ENCODE assay signal across 26 mouse cellular contexts in the genomic region with DNA sequence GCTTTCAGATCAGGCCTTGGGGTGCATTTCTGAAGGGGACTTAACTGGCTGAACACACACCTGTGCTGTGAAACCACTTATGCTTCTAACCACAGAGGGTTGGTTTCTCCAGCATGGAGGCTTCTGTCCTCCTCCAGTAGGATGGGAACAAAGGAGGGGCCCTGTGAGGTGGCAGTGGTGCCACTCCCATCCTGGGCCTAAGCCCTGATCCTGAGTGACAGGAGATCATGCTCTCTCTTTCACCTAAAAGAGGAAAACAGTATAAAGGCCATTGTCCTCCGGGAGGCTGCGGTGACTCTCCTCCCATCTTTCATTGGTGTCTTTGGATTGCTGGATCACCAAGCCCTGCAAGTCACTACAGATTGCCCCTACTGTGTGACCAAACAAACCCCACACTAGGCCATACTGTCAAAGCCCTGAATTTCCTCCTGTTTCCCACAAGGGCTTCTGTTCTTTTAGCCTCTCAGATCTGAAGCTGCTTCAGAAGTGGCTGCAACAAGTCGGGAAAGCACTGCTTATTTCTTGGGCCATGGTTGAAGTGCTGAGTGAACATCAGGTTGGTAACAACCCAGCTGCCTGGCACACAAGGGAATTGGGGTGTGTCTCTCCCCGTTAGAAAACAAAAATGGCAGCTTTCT.
DNase-seq lines count a peak whose midpoint lies in the region; ATAC-seq lines count a peak whose summit lies in the region.
"Had no signal": no experiment of that assay in that cellular context is flagged by ENCODE, and none has a peak within 500 bp of the region (broad histone marks: within the 10 kb centered on the region; RNA-seq: fewer than 3 reads in every experiment).

No protein-coding gene starts in this region.

- no peak overlapping the region for H3K9ac ChIP-seq in forebrain, embryonic 15.5 days (replicated peaks)
- H3K9ac ChIP-seq in hindbrain, embryonic 11.5 days (ENCODE audit: low read depth, low read length), result no peak overlapping the region
- H3K9ac ChIP-seq: embryonic facial prominence, embryonic 15.5 days; forebrain, embryonic 12.5 days; hindbrain, embryonic 14.5 days had no signal

- peaks cover 29% of the 10 kb centered on the region for H3K4me1 ChIP-seq in forebrain, embryonic 10.5 days
- peaks cover 10% of the 10 kb centered on the region for H3K4me1 ChIP-seq in forebrain, embryonic 15.5 days
- H3K4me1 ChIP-seq in hindbrain, embryonic 10.5 days (replicated peaks), result peaks cover 22% of the 10 kb centered on the region
- no peaks in the 10 kb centered on the region for H3K4me1 ChIP-seq in hindbrain, embryonic 11.5 days (replicated peaks; ENCODE audit: control insufficient read depth, insufficient read depth, low read length)

- WGBS in forebrain, embryonic 10.5 days, result 36% methylated on average over 4 of the region's 4 CpGs
- 20% methylated on average over 4 of the region's 4 CpGs for WGBS in forebrain, embryonic 15.5 days
- 41% methylated on average over 4 of the region's 4 CpGs for WGBS in hindbrain, embryonic 10.5 days
- WGBS in hindbrain, embryonic 11.5 days, result 46% methylated on average over 4 of the region's 4 CpGs

- H3K27me3 ChIP-seq in forebrain, embryonic 10.5 days (ENCODE audit: poor library complexity, severe bottlenecking), result peaks cover 16% of the 10 kb centered on the region; the same call in 1 of the 2 replicates
- no peaks in the 10 kb centered on the region for H3K27me3 ChIP-seq in forebrain, embryonic 15.5 days
- peaks cover 3% of the 10 kb centered on the region for H3K27me3 ChIP-seq in hindbrain, embryonic 10.5 days (ENCODE audit: insufficient read depth, poor library complexity, severe bottlenecking)
- H3K27me3 ChIP-seq in hindbrain, embryonic 11.5 days (ENCODE audit: control insufficient read depth, insufficient read depth, low read length), result no peaks in the 10 kb centered on the region
- H3K27me3 ChIP-seq: embryonic facial prominence, embryonic 15.5 days; forebrain, embryonic 12.5 days had no signal

- no peaks in the 10 kb centered on the region for H3K36me3 ChIP-seq in forebrain, embryonic 10.5 days (replicated peaks)
- no peaks in the 10 kb centered on the region for H3K36me3 ChIP-seq in forebrain, embryonic 15.5 days
- H3K36me3 ChIP-seq in hindbrain, embryonic 10.5 days, result no peaks in the 10 kb centered on the region
- H3K36me3 ChIP-seq in hindbrain, embryonic 11.5 days (ENCODE audit: control insufficient read depth, insufficient read depth, low read length), result no peaks in the 10 kb centered on the region
- H3K36me3 ChIP-seq: embryonic facial prominence, embryonic 15.5 days; forebrain, embryonic 12.5 days; G1E had no signal

- no peak for DNase-seq in forebrain, embryonic 10.5 days (ENCODE audit: extremely low spot score, low spot score)
- no peak for DNase-seq in hindbrain, embryonic 10.5 days (ENCODE audit: low spot score)
- DNase-seq in hindbrain, embryonic 11.5 days (ENCODE audit: low spot score), result no peak
- DNase-seq in retina, postnatal 1 day, result peak; percentile 32
- no peak for DNase-seq in retina, embryonic 14.5 days (ENCODE audit: low spot score)
- DNase-seq in adipocyte (ENCODE audit: low spot score), result peak; percentile 83
- DNase-seq: adrenal gland, adult 8-10 months; adrenal gland, postnatal 25 days; B cell, adult 2 months; cerebellum, adult 11-12 months; cerebellum, adult 8-10 months; cerebellum, postnatal 10 days; cerebellum, postnatal 36 days; embryo, embryonic 11 days; gastrocnemius, postnatal 10 days; gastrocnemius, postnatal 36 days; heart, postnatal 14 days had no signal

- H3K9me3 ChIP-seq in forebrain, embryonic 10.5 days, result no peaks in the 10 kb centered on the region
- no peaks in the 10 kb centered on the region for H3K9me3 ChIP-seq in forebrain, embryonic 15.5 days
- H3K9me3 ChIP-seq in hindbrain, embryonic 10.5 days, result no peaks in the 10 kb centered on the region
- H3K9me3 ChIP-seq in hindbrain, embryonic 11.5 days (ENCODE audit: control insufficient read depth, low read length), result no peaks in the 10 kb centered on the region
- H3K9me3 ChIP-seq: embryonic facial prominence, embryonic 15.5 days; forebrain, embryonic 12.5 days; G1E had no signal

- no peak for ATAC-seq in forebrain, embryonic 15.5 days (replicated peaks)
- no peak for ATAC-seq in hindbrain, embryonic 11.5 days (ENCODE audit: low FRiP score)
- ATAC-seq: inflammation-experienced regulatory T-cells, adult 6 months; intestine, embryonic 16.5 days had no signal

- H3K4me2 ChIP-seq in forebrain, embryonic 15.5 days (replicated peaks), result no peak overlapping the region
- no peak overlapping the region for H3K4me2 ChIP-seq in hindbrain, embryonic 11.5 days (replicated peaks; ENCODE audit: low read depth, low read length)
- H3K4me2 ChIP-seq: embryonic facial prominence, embryonic 15.5 days; forebrain, embryonic 12.5 days; heart, embryonic 11.5 days; hindbrain, embryonic 14.5 days had no signal

- H3K4me3 ChIP-seq in forebrain, embryonic 10.5 days, result no peak overlapping the region
- H3K4me3 ChIP-seq in forebrain, embryonic 15.5 days, result no peak overlapping the region
- H3K4me3 ChIP-seq in hindbrain, embryonic 10.5 days, result no peak overlapping the region
- H3K4me3 ChIP-seq in hindbrain, embryonic 11.5 days (ENCODE audit: low read depth, low read length), result no peak overlapping the region
- H3K4me3 ChIP-seq: embryonic facial prominence, embryonic 15.5 days; forebrain, embryonic 12.5 days had no signal

- H3K27ac ChIP-seq in forebrain, embryonic 10.5 days, result peak overlapping the region; percentile 51; the same call in 1 of the 2 replicates
- no peak overlapping the region for H3K27ac ChIP-seq in forebrain, embryonic 15.5 days (replicated peaks)
- 0 out of 2 replicates have a peak overlapping the region, but pooled peaks have one; percentile 8 for H3K27ac ChIP-seq in hindbrain, embryonic 10.5 days
- no peak overlapping the region for H3K27ac ChIP-seq in hindbrain, embryonic 11.5 days (ENCODE audit: low read depth, low read length)
- H3K27ac ChIP-seq: embryonic facial prominence, embryonic 15.5 days; forebrain, embryonic 12.5 days; hindbrain, embryonic 14.5 days; hindbrain, postnatal 0 days had no signal

Comparison
In these comparisons a context has a peak if more than half of its experiments do, and no peak if none do; other contexts are left out.
1. DNase-seq: peak in retina, postnatal 1 day (single experiment) and adipocyte (single experiment); none in forebrain, embryonic 10.5 days (single experiment), hindbrain, embryonic 10.5 days (single experiment), hindbrain, embryonic 11.5 days (single experiment) and retina, embryonic 14.5 days (single experiment).
2. H3K27ac ChIP-seq: peak in forebrain, embryonic 10.5 days (single experiment) and hindbrain, embryonic 10.5 days (single experiment); none in forebrain, embryonic 15.5 days (single experiment) and hindbrain, embryonic 11.5 days (single experiment).